Mouse (Mus musculus) thymus, adult 2 months (tissue): ENCODE data around the gene Ddx49.

ENCODE experiments used
- CTCF ChIP-seq: fragments of 200-500 bp; IDR thresholded peaks from 2 replicates; pipeline ENCODE4 v1.5.1; 2012; ENCODE audit warnings: mild to moderate bottlenecking, control low read depth, low read length, moderate library complexity, borderline replicate concordance; ENCODE audit not compliant: control insufficient read depth, poor library complexity, insufficient read depth; ENCODE audit errors: extremely low read depth
- POLR2A ChIP-seq: fragments of 200-500 bp; IDR thresholded peaks from 2 replicates; pipeline ENCODE4 v1.6.1; 2012; ENCODE audit warnings: mild to moderate bottlenecking, low read length, control low read depth, moderate library complexity; ENCODE audit not compliant: control insufficient read depth, poor library complexity, insufficient read depth; ENCODE audit errors: extremely low read depth

DNA sequence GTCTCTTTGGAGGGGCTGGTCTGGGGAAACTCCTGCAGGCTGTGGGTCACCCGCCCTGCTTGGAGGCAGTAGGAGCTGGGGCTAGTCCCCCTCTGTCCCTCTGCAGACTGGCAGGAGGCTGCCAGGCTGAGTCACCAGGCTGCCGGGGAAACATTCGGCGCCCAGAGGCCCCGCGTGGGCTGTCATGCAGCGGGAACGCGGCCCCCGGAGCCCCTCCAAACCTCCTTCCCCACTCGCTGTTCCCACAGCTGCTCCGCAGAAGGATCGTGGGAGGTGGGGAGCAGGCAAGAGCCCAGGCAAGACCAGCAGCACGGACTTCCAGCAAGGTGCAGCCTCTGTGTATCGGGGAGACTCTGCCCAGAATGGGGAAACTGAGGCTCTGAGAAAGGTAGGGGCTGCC lies 24.1 kb downstream of the Ddx49 start:
- TF ChIP-seq POLR2A, result no peak
- no peak for TF ChIP-seq CTCF
